Mouse (Mus musculus) lung, embryonic 15.5 days (tissue): ENCODE results near the gene Osbpl7. TPM values are rescaled to one million over a fixed set of nuclear protein-coding genes. Genes with fewer than 3 reads are reported as not detected.

Experiments used
- ATAC-seq: fragments of 200-750 bp; cut with Nextera tagmentation; 2 replicates; pipeline ENCODE4 v1.8.0; 2017; ENCODE audit warnings: moderate number of reproducible peaks, borderline replicate concordance; ENCODE audit not compliant: low FRiP score, low TSS enrichment; ENCODE audit errors: extremely low read depth
- H3K27ac ChIP-seq: fragments of 300-500 bp; sonication (generic); 2 replicates; pipeline ENCODE4 v1.5.1; 2015; ENCODE audit warnings: moderate library complexity, mild to moderate bottlenecking, inconsistent platforms
- H3K27me3 ChIP-seq: fragments of 300-500 bp; sonication (generic); 2 replicates; pipeline ENCODE4 v1.6.1; 2015; ENCODE audit warnings: inconsistent platforms
- H3K36me3 ChIP-seq: fragments of 300-500 bp; sonication (generic); 2 replicates; pipeline ENCODE4 v1.6.1; 2015; ENCODE audit warnings: inconsistent platforms
- H3K4me1 ChIP-seq: fragments of 300-500 bp; sonication (generic); 2 replicates; pipeline ENCODE4 v1.6.1; 2015; ENCODE audit warnings: inconsistent platforms
- H3K4me2 ChIP-seq: fragments of 300-500 bp; sonication (generic); 2 replicates; pipeline ENCODE4 v1.6.1; 2015; ENCODE audit warnings: inconsistent platforms, mild to moderate bottlenecking, moderate library complexity
- H3K4me3 ChIP-seq: fragments of 300-500 bp; sonication (generic); 2 replicates; pipeline ENCODE4 v1.5.1; 2015; ENCODE audit warnings: mild to moderate bottlenecking, inconsistent platforms
- H3K9ac ChIP-seq: fragments of 300-500 bp; sonication (generic); 2 replicates; pipeline ENCODE4 v1.6.1; 2015; ENCODE audit warnings: inconsistent platforms
- H3K9me3 ChIP-seq: fragments of 300-500 bp; sonication (generic); 2 replicates; pipeline ENCODE4 v1.6.1; 2016; ENCODE audit warnings: inconsistent platforms
- WGBS: fragments of 180-500 bp; shearing (Covaris S2); methylation state at CpG from one replicate; pipeline ENCODE4 v1.1.7; 2015; 5-methylcytosine and 5-hydroxymethylcytosine counted together
- microRNA-seq: library from miRNA; unstranded; fragments of <30 nt; microRNA quantifications from one replicate; pipeline ENCODE4, GENCODE M21; 2016
- polyA plus RNA-seq: library from polyadenylated mRNA; unstranded; fragments of >200 nt; fragmentation: Nextera tagmentation; extraction: Ambion mirVana; gene quantifications from 2 replicates; pipeline ENCODE4 v1.2.1, GENCODE M21; 2015

The Osbpl7 gene
- polyA plus RNA-seq, 1 experiment from 2014 or later, result 11.7 TPM

- 16% methylated on average over 9 of the region's 9 CpGs for WGBS
- Histone ChIP-seq H3K36me3 (no peaks in the 10 kb centered on the region), H3K27me3 (peaks cover 35% of the 10 kb centered on the region), H3K9ac (no peak overlapping the region), H3K4me3 (no peak overlapping the region), H3K9me3 (no peaks in the 10 kb centered on the region), H3K4me2 (no peak overlapping the region), H3K4me1 (no peaks in the 10 kb centered on the region), H3K27ac (no peak overlapping the region)
- ATAC-seq, result no peak
Measured at GRCm38 (mm10) chr11:97101722-97102121, 51.3 kb downstream of the Osbpl7 start.

- no peaks in the 10 kb centered on the region for H3K9me3 ChIP-seq
- H3K4me1 ChIP-seq, result no peaks in the 10 kb centered on the region
- H3K27ac ChIP-seq, result no peak overlapping the region
- no peak overlapping the region for H3K4me3 ChIP-seq
- H3K27me3 ChIP-seq, result peaks cover 21% of the 10 kb centered on the region
- no peak overlapping the region for H3K4me2 ChIP-seq
- WGBS, result 89% methylated on average over 10 of the region's 10 CpGs
- no peak for ATAC-seq
- H3K9ac ChIP-seq, result no peak overlapping the region
- no peaks in the 10 kb centered on the region for H3K36me3 ChIP-seq
Measured at GRCm38 (mm10) chr11:97103163-97104090, 53.0 kb downstream of the Osbpl7 start.

- no peak overlapping the region for H3K4me2 ChIP-seq
- no peak for ATAC-seq
- H3K9ac ChIP-seq, result no peak overlapping the region
- WGBS, result 91% methylated on average over 9 of the region's 9 CpGs
- H3K4me1 ChIP-seq, result no peaks in the 10 kb centered on the region
- peaks cover 15% of the 10 kb centered on the region for H3K27me3 ChIP-seq
- H3K36me3 ChIP-seq, result no peaks in the 10 kb centered on the region
- no peak overlapping the region for H3K27ac ChIP-seq
- H3K9me3 ChIP-seq, result no peaks in the 10 kb centered on the region
- H3K4me3 ChIP-seq, result no peak overlapping the region
Measured at GRCm38 (mm10) chr11:97104091-97104483, 53.7 kb downstream of the Osbpl7 start.

GRCm38 (mm10) chr11:97108976-97109375, 58.5 kb downstream of the Osbpl7 start:
- Histone ChIP-seq H3K27ac (no peak overlapping the region), H3K9me3 (no peaks in the 10 kb centered on the region), H3K9ac (no peak overlapping the region), H3K4me2 (no peak overlapping the region), H3K27me3 (peaks cover 27% of the 10 kb centered on the region), H3K36me3 (no peaks in the 10 kb centered on the region), H3K4me3 (no peak overlapping the region), H3K4me1 (0 out of 2 replicates have a peak, but pooled peaks cover 1% of the 10 kb centered on the region)
- 77% methylated on average over 16 of the region's 16 CpGs for WGBS
- no peak for ATAC-seq

- Histone ChIP-seq H3K4me2 (no peak overlapping the region), H3K27me3 (peaks cover 63% of the 10 kb centered on the region), H3K9ac (no peak overlapping the region), H3K9me3 (no peaks in the 10 kb centered on the region), H3K4me1 (peaks cover 20% of the 10 kb centered on the region), H3K4me3 (no peak overlapping the region), H3K36me3 (no peaks in the 10 kb centered on the region), H3K27ac (no peak overlapping the region)
- 82% methylated on average over 9 of the region's 9 CpGs for WGBS
- ATAC-seq, result no peak
Measured at GRCm38 (mm10) chr11:97112519-97113125, 62.2 kb downstream of the Osbpl7 start.

- no peak for ATAC-seq
- Histone ChIP-seq H3K9me3 (no peaks in the 10 kb centered on the region), H3K4me1 (peaks cover 20% of the 10 kb centered on the region), H3K4me3 (peak within 1 kb of the TSS; percentile 39), H3K9ac (peak within 1 kb of the TSS; percentile 1; the same call in 1 of the 2 replicates), H3K4me2 (peak within 1 kb of the TSS; percentile 74), H3K27me3 (peaks cover 84% of the 10 kb centered on the region), H3K27ac (no peak within 1 kb of the TSS), H3K36me3 (no peaks in the 10 kb centered on the region)
- under 1% methylated on average over 87 of the region's 87 CpGs for WGBS
Measured at GRCm38 (mm10) chr11:97114671-97115601, 64.5 kb downstream of the Osbpl7 start, which contains the start of gene Tbx21. TSS of gene Tbx21 (minus strand) at chr11:97115331.

- 4% methylated on average over 11 of the region's 11 CpGs for WGBS
- H3K27ac ChIP-seq, result no peak overlapping the region
- no peak overlapping the region for H3K9ac ChIP-seq
- H3K9me3 ChIP-seq, result no peaks in the 10 kb centered on the region
- peaks cover 82% of the 10 kb centered on the region for H3K27me3 ChIP-seq
- peak overlapping the region; percentile 74 for H3K4me2 ChIP-seq
- peaks cover 20% of the 10 kb centered on the region for H3K4me1 ChIP-seq
- H3K36me3 ChIP-seq, result no peaks in the 10 kb centered on the region
- ATAC-seq, result no peak
- H3K4me3 ChIP-seq, result peak overlapping the region; percentile 39; the same call in 1 of the 2 replicates
Measured at GRCm38 (mm10) chr11:97115797-97116196, 65.4 kb downstream of the Osbpl7 start.

Small RNA genes lying within 50 kb of the gene (microRNA-seq; reads per million reads assigned to microRNA genes)
- 2.4 reads per million, percentile 8 among the genes with 10 or more reads in this experiment for gene Mir8103

Other genes with a start within 250 kb of the Osbpl7 start
- gene Nfe2l1, start 220.7 kb upstream of the Osbpl7 start, polyA plus RNA-seq, result 62.5 and 65.0 TPM in 2 replicates
- 134 and 138 TPM in 2 replicates for gene Copz2, start 200.8 kb upstream of the Osbpl7 start, polyA plus RNA-seq
- 65.8 and 67.2 TPM in 2 replicates for gene Cdk5rap3, start 134.1 kb upstream of the Osbpl7 start, polyA plus RNA-seq
- gene Prr15l, start 122.5 kb upstream of the Osbpl7 start, polyA plus RNA-seq, result 38.2 and 40.1 TPM in 2 replicates
- gene Pnpo, start 106.6 kb upstream of the Osbpl7 start, polyA plus RNA-seq, result 30.4 and 34.3 TPM in 2 replicates
- 15.7 and 17.9 TPM in 2 replicates for gene Sp2, start 67.7 kb upstream of the Osbpl7 start, polyA plus RNA-seq
- 0.72 and 0.98 TPM in 2 replicates for gene Sp6, start 37.2 kb upstream of the Osbpl7 start, polyA plus RNA-seq
- gene Scrn2, start 20.7 kb upstream of the Osbpl7 start, polyA plus RNA-seq, result 31.2 and 31.9 TPM in 2 replicates
- 3.7 and 5.9 TPM in 2 replicates for gene Lrrc46, start 9.2 kb upstream of the Osbpl7 start, polyA plus RNA-seq
- 79.4 and 85.2 TPM in 2 replicates for gene Mrpl10, start 9.1 kb upstream of the Osbpl7 start, polyA plus RNA-seq
- 0.07 TPM in 1 of 2 replicates, not detected in the other for gene Tbx21, start 64.7 kb downstream of the Osbpl7 start, polyA plus RNA-seq
- 7.9 and 8.6 TPM in 2 replicates for gene Tbkbp1, start 100.9 kb downstream of the Osbpl7 start, polyA plus RNA-seq
- 50.5 and 52.5 TPM in 2 replicates for gene Kpnb1, start 137.3 kb downstream of the Osbpl7 start, polyA plus RNA-seq
- gene Npepps, start 230.0 kb downstream of the Osbpl7 start, polyA plus RNA-seq, result 73.6 and 76.0 TPM in 2 replicates